Comparison of ENCODE assay signal across 14 mouse cellular contexts in the genomic region with DNA sequence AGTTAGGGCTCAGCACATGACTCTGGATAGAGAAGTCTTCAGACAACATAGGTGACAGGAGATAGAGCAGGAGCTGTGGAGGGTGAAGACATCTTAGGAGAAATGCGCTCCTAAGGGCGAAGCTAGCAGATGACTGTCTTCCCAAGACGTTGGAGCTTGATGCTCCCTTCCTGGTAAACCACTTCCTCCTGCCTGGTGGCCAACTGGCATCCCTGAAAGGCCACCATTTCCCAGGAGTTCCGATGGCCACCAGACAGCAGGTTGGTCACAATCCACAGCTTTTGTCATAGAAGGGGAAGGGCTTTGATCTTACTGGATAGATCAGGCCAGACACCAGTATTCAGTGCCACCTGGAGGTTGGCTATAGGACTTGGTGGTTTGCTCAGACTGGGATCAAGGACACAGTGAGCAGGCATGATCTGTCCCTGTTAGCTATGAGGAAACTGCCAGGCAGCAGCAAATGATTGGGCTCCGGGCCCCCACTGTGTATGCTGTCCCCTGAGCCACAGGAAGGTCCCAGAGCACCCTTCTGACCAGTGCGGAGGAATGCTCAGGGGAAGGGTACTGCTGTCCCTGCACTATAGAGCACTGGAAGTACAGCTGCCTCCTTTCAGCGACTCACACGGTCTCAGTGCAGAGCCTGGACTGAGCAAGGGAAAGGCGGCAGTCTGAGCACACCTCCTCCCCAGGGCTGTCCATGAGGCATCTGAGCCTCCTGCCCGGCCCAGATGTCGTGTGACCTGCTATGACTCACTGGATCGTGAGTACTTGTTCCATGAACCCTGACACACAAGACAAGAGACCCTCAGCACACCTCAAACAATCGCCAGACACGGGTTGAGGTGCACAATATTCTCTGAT. TPM values are rescaled to one million over a fixed set of nuclear protein-coding genes. Genes with fewer than 3 reads are reported as not detected.
DNase-seq lines count a peak whose midpoint lies in the region; ATAC-seq and TF ChIP-seq lines count a peak whose summit lies in the region.
"Had no signal": no experiment of that assay in that cellular context is flagged by ENCODE, and none has a peak within 500 bp of the region (broad histone marks: within the 10 kb centered on the region; RNA-seq: fewer than 3 reads in every experiment).

No protein-coding gene starts in this region.

- H3K27me3 ChIP-seq in heart, embryonic 10.5 days (ENCODE audit: insufficient read depth, poor library complexity, severe bottlenecking), result peaks cover 38% of the 10 kb centered on the region
- no peaks in the 10 kb centered on the region for H3K27me3 ChIP-seq in lung, postnatal 0 days (replicated peaks; ENCODE audit: insufficient read depth, low read length)
- no peaks in the 10 kb centered on the region for H3K27me3 ChIP-seq in myocyte (ENCODE audit: control insufficient read depth, insufficient read depth, insufficient read length)

- peaks cover 13% of the 10 kb centered on the region for H3K9me3 ChIP-seq in heart, embryonic 10.5 days
- no peaks in the 10 kb centered on the region for H3K9me3 ChIP-seq in lung, postnatal 0 days (ENCODE audit: low read length)

- 0 out of 2 replicates have a peak, but pooled peaks have one; percentile 54 for TF ChIP-seq EP300 in lung, postnatal 0 days (IDR thresholded peaks at IDR 0.05)

- no peak for TF ChIP-seq CTCF in lung, postnatal 0 days (IDR thresholded peaks at IDR 0.05)
- no peak for TF ChIP-seq CTCF in bone marrow macrophage, adult 2 months (IDR thresholded peaks at IDR 0.05; ENCODE audit: low read depth, low read length)

- no peak overlapping the region for H3K9ac ChIP-seq in lung, postnatal 0 days (replicated peaks; ENCODE audit: low read depth)
- H3K9ac ChIP-seq: lung, embryonic 15.5 days had no signal

- H3K27ac ChIP-seq in heart, embryonic 10.5 days, result peak overlapping the region; percentile 44; the same call in 1 of the 2 replicates
- H3K27ac ChIP-seq in lung, postnatal 0 days (ENCODE audit: low read length), result peak overlapping the region; percentile 54
- H3K27ac ChIP-seq in bone marrow macrophage, adult 2 months (ENCODE audit: insufficient read depth, low read depth, low read length), result peak overlapping the region; percentile 78
- H3K27ac ChIP-seq: gastrocnemius, adult 2 months; hindbrain, postnatal 0 days; lung, embryonic 15.5 days had no signal

- H3K79me2 ChIP-seq in myocyte (ENCODE audit: control insufficient read depth, insufficient read depth), result no peaks in the 10 kb centered on the region

- no peak for DNase-seq in heart, embryonic 10.5 days (ENCODE audit: low spot score)
- DNase-seq in heart, adult 8-10 months (ENCODE audit: low spot score), result no peak
- DNase-seq in lung, postnatal 0 days (ENCODE audit: low spot score), result peak; percentile 52
- no peak for DNase-seq in lung, postnatal 4 days
- no peak for DNase-seq in embryo, embryonic 11 days
- no peak for DNase-seq in cerebellum, adult 18-20 months
- DNase-seq: cerebellum, postnatal 25 days; thymus, postnatal 36 days had no signal

- peaks cover 10% of the 10 kb centered on the region for H3K4me1 ChIP-seq in heart, embryonic 10.5 days
- H3K4me1 ChIP-seq in lung, postnatal 0 days (ENCODE audit: insufficient read depth, low read depth, low read length), result 0 out of 2 replicates have a peak, but pooled peaks cover 4% of the 10 kb centered on the region
- peaks cover 13% of the 10 kb centered on the region for H3K4me1 ChIP-seq in bone marrow macrophage, adult 2 months (ENCODE audit: control insufficient read depth, insufficient read depth, low read length)

- no peaks in the 10 kb centered on the region for H3K36me3 ChIP-seq in heart, embryonic 10.5 days
- H3K36me3 ChIP-seq in lung, postnatal 0 days (ENCODE audit: insufficient read depth, low read length), result no peaks in the 10 kb centered on the region
- H3K36me3 ChIP-seq in myocyte (ENCODE audit: control insufficient read depth, insufficient read depth), result no peaks in the 10 kb centered on the region
- H3K36me3 ChIP-seq: lung, embryonic 15.5 days had no signal

- 66% methylated on average over 14 of the region's 14 CpGs for WGBS in heart, embryonic 10.5 days
- 55% methylated on average over 14 of the region's 14 CpGs for WGBS in lung, postnatal 0 days

- H3K4me2 ChIP-seq in lung, postnatal 0 days (replicated peaks; ENCODE audit: low read depth, low read length), result no peak overlapping the region
- peak overlapping the region; percentile 42 for H3K4me2 ChIP-seq in myocyte (ENCODE audit: low read depth)

- H3ac ChIP-seq in myocyte (ENCODE audit: control insufficient read depth, insufficient read length), result no peak overlapping the region

- ATAC-seq in lung, postnatal 0 days, result peak; percentile 76
- ATAC-seq: CD4-positive, CD25-positive, alpha-beta regulatory T cell, adult 4 months had no signal

- H3K4me3 ChIP-seq in heart, embryonic 10.5 days, result peak overlapping the region; percentile 36; the same call in 1 of the 2 replicates
- H3K4me3 ChIP-seq in lung, postnatal 0 days (ENCODE audit: low read depth, low read length), result no peak overlapping the region
- H3K4me3 ChIP-seq in bone marrow macrophage, adult 2 months (ENCODE audit: insufficient read depth, low read length), result peak overlapping the region; percentile 31
- no peak overlapping the region for H3K4me3 ChIP-seq in myocyte
- H3K4me3 ChIP-seq: lung, embryonic 15.5 days had no signal

- no peak for TF ChIP-seq POLR2A in bone marrow macrophage, adult 2 months (IDR thresholded peaks at IDR 0.05; ENCODE audit: borderline replicate concordance, low read depth, low read length)
- no peak for TF ChIP-seq POLR2A in myocyte (IDR thresholded peaks at IDR 0.05; ENCODE audit: insufficient read length, low read depth)

TF ChIP-seq in myocyte, 11 proteins besides CTCF, POLR2A, EP300 and RAD21:
- no peak for TF ChIP-seq MYOG (IDR thresholded peaks at IDR 0.05; ENCODE audit: control insufficient read depth in 1 of 3, insufficient read depth in 1 of 3, insufficient read length in 2 of 3, low read depth in 2 of 3)
- no peak for TF ChIP-seq SRF (IDR thresholded peaks at IDR 0.05; ENCODE audit: control insufficient read depth, insufficient read length, low read depth)
- TF ChIP-seq TCF3 (IDR thresholded peaks at IDR 0.05; ENCODE audit: insufficient read length, low read depth), result no peak
- no peak for TF ChIP-seq USF1 (IDR thresholded peaks at IDR 0.05; ENCODE audit: low read depth)
- no peak for TF ChIP-seq MYOD1 (IDR thresholded peaks at IDR 0.05; ENCODE audit: control insufficient read depth in 1 of 3, insufficient read length in 2 of 3, low read depth in 2 of 3)
- TF ChIP-seq TCF12 (IDR thresholded peaks at IDR 0.05; ENCODE audit: insufficient read depth, poor library complexity, severe bottlenecking), result no peak
- no peak for TF ChIP-seq POLR2AphosphoS2 (IDR thresholded peaks at IDR 0.05; ENCODE audit: insufficient read length, low read depth)
- no peak for TF ChIP-seq MAX (IDR thresholded peaks at IDR 0.05; ENCODE audit: low read depth)
- no peak for TF ChIP-seq CEBPB (IDR thresholded peaks at IDR 0.05; ENCODE audit: insufficient read depth, poor library complexity, severe bottlenecking)
- no peak for TF ChIP-seq E2F4 (IDR thresholded peaks at IDR 0.05; ENCODE audit: insufficient read depth)
- no peak for TF ChIP-seq REST (IDR thresholded peaks at IDR 0.05; ENCODE audit: insufficient read depth, insufficient read length)

RNA-seq across cellular contexts. Expression of a gene that starts 0.6 kb away (rescaled TPM):
- 6.4 and 7.7 TPM in 2 replicates for polyA plus RNA-seq in heart, embryonic 10.5 days (2016; fragmentation: Nextera tagmentation; extraction: Ambion mirVana)
- 10 to 100 TPM; 19.8 to 57.1 (median 32.9) TPM for total RNA-seq in heart, adult 8-10 months (2022)
- 2.0 and 3.7 TPM in 2 replicates for polyA plus RNA-seq in lung, postnatal 0 days (2015; fragmentation: Nextera tagmentation; extraction: Ambion mirVana)
- 13.2 and 32.4 TPM in 2 replicates for polyA plus RNA-seq in bone marrow macrophage, adult 2 months (2012; ENCODE audit: insufficient read depth, insufficient read length, missing spikeins)
- 130 TPM for polyA plus RNA-seq in myocyte (2012; fragmentation: generic; extraction: Trizol)

RNA-seq across cellular contexts. Expression of a gene that starts 22.0 kb away (rescaled TPM):
- polyA plus RNA-seq in heart, embryonic 10.5 days (2016; fragmentation: Nextera tagmentation; extraction: Ambion mirVana), result 28.4 and 30.4 TPM in 2 replicates
- 10 to 100 TPM; 10.1 to 11.3 (median 11.2) TPM for total RNA-seq in heart, adult 8-10 months (2022)
- 22.5 and 26.4 TPM in 2 replicates for polyA plus RNA-seq in lung, postnatal 0 days (2015; fragmentation: Nextera tagmentation; extraction: Ambion mirVana)
- polyA plus RNA-seq in bone marrow macrophage, adult 2 months (2012; ENCODE audit: insufficient read depth, insufficient read length, missing spikeins), result 18.3 and 22.6 TPM in 2 replicates
- 19.7 TPM for polyA plus RNA-seq in myocyte (2012; fragmentation: generic; extraction: Trizol)

RNA-seq across cellular contexts. Expression of a gene that starts 22.0 kb away (rescaled TPM):
- 184 and 208 TPM in 2 replicates for polyA plus RNA-seq in heart, embryonic 10.5 days (2016; fragmentation: Nextera tagmentation; extraction: Ambion mirVana)
- total RNA-seq in heart, adult 8-10 months (2022), result 10 to 100 TPM; 56.3 to 63.8 (median 59.1) TPM
- polyA plus RNA-seq in lung, postnatal 0 days (2015; fragmentation: Nextera tagmentation; extraction: Ambion mirVana), result 121 and 131 TPM in 2 replicates
- polyA plus RNA-seq in bone marrow macrophage, adult 2 months (2012; ENCODE audit: insufficient read depth, insufficient read length, missing spikeins), result 34.7 and 41.1 TPM in 2 replicates
- polyA plus RNA-seq in myocyte (2012; fragmentation: generic; extraction: Trizol), result 179 TPM

RNA-seq across cellular contexts. Expression of a gene that starts 30.1 kb away (rescaled TPM):
- polyA plus RNA-seq in heart, embryonic 10.5 days (2016; fragmentation: Nextera tagmentation; extraction: Ambion mirVana), result 1.1 and 1.3 TPM in 2 replicates
- 10 to 100 TPM in 3 of 4 experiments, 1 to 10 TPM in 1; 9.3 to 24.0 (median 12.9) TPM for total RNA-seq in heart, adult 8-10 months (2022)
- polyA plus RNA-seq in lung, postnatal 0 days (2015; fragmentation: Nextera tagmentation; extraction: Ambion mirVana), result 4,475 and 4,528 TPM in 2 replicates
- polyA plus RNA-seq in bone marrow macrophage, adult 2 months (2012; ENCODE audit: insufficient read depth, insufficient read length, missing spikeins), result 57.0 and 81.4 TPM in 2 replicates
- polyA plus RNA-seq in myocyte (2012; fragmentation: generic; extraction: Trizol), result 183 TPM
- polyA plus RNA-seq: CD4-positive, CD25-positive, alpha-beta regulatory T cell, adult 4 months had no signal

RNA-seq across cellular contexts. Expression of a gene that starts 34.2 kb away (rescaled TPM):
- 70.5 and 88.8 TPM in 2 replicates for polyA plus RNA-seq in heart, embryonic 10.5 days (2016; fragmentation: Nextera tagmentation; extraction: Ambion mirVana)
- 10 to 100 TPM; 25.9 to 32.7 (median 27.6) TPM for total RNA-seq in heart, adult 8-10 months (2022)
- 40.5 and 43.1 TPM in 2 replicates for polyA plus RNA-seq in lung, postnatal 0 days (2015; fragmentation: Nextera tagmentation; extraction: Ambion mirVana)
- 22.7 and 28.5 TPM in 2 replicates for polyA plus RNA-seq in bone marrow macrophage, adult 2 months (2012; ENCODE audit: insufficient read depth, insufficient read length, missing spikeins)
- 58.3 TPM for polyA plus RNA-seq in myocyte (2012; fragmentation: generic; extraction: Trizol)

Comparison
In these comparisons a context has a peak if more than half of its experiments do, and no peak if none do; other contexts are left out.
1. H3K4me3 ChIP-seq: peak in heart, embryonic 10.5 days (single experiment) and bone marrow macrophage, adult 2 months (single experiment); none in lung, postnatal 0 days (single experiment) and myocyte (single experiment).
2. Peak in every context shown above with its lines, with median percentiles within 50 percentile points of each other: H3K27ac ChIP-seq.